Mouse (Mus musculus): ENCODE measurements around the gene Elmo1.

- TF ChIP-seq GATA1 (IDR thresholded peaks at IDR 0.05; ENCODE audit: low read length), result no peak
- no peak for TF ChIP-seq TAL1 (IDR thresholded peaks at IDR 0.05; ENCODE audit: low read length)
These were observed 316.2 kb downstream of the Elmo1 start for GRCm38 (mm10) chr13:20406470-20407213.
